Mouse (Mus musculus): Measurements from ENCODE around the gene Larp4b.

Larp4b gene

DNA sequence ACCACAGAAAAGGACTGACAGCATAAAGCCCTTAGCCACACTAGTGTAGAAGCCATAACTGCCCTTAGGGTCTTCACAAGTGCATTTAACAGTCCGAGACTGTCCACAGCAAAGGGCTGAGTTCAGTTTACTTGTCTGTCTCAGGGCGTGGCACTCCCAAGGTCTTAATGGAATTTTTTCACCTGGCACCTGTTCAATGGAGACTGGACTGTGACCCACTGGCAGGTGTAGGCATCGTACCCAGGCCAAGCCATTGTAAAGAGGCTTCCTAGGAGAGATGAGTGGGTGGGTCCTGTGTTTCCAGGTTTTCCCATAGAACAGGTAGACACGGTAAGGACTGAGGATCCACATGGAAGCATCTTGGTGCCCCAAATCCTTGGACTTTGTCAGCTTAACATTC is 84.6 kb downstream of the Larp4b start:
- no peak for DNase-seq (ENCODE audit: extremely low spot score, low spot score)

- DNase-seq (ENCODE audit: extremely low spot score, low spot score): no peak
Observed at GRCm38 (mm10) chr13:9178718-9179117, 85.0 kb downstream of the Larp4b start.

GRCm38 (mm10) chr13:9180221-9180620 is 86.5 kb downstream of the Larp4b start:
- DNase-seq (ENCODE audit: extremely low spot score, low spot score): no peak

DNA sequence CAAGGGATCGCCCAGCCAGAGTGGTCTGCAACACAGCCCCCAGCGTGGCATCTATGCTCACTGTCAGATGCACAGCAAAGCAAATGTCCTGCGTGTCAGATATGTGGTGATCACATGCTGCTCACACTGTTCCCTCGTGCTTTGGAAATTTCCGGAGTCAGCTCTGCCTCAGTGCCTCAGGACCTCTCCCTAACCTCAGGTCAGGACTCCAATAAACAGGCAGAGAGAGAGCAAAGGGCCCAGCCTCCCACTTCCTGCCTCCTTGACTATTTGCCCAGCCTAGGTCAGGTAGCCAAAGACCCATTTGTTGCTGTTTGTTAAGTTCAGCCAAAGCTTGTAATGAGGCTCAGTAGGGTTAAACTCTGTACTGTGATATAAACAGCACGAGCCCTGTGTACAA is 87.4 kb downstream of the Larp4b start:
- DNase-seq (ENCODE audit: extremely low spot score, low spot score): no peak

- DNase-seq (ENCODE audit: extremely low spot score, low spot score): peak; percentile 83
Observed at GRCm38 (mm10) chr13:9181666-9182264, 88.1 kb downstream of the Larp4b start.

DNA sequence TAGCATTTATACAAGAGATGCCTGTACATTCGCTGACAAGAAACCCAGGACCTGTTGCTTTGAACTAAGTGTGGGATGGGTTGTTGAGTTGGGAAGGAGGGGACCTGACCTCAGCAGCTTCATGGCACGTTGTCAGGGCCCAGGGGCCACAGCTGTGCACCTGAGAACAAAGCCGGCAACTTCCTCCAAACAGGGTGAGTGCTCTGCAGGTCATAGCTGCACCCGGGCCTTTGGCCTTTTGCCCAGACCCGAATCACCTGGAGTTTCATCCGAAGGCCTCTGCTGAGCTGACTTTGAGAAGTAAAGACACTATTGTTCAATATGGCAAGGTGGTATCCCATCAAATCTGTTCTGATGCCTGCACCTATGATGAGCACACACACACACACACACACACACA is 90.6 kb downstream of the Larp4b start:
- no peak for DNase-seq (ENCODE audit: extremely low spot score, low spot score)

DNA sequence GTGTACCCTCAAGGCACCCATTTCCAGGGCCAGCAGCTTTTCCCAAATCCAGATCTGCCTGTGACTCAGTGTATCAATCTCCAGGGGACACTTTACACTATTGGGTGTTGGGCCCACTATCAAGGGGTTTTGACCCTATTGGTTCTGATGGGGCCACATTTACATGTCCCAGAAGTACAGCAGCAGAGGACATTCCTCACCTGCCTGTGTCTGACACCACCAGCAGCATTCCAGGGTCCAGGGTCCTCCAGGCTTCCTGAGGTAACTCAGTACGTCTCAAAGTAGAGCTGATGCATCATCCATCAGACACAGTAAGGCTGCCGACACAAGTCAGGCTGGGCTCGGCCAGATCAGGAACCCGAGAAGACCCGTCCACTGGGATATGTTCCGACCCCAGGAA is 91.0 kb downstream of the Larp4b start:
- no peak for DNase-seq (ENCODE audit: extremely low spot score, low spot score)

DNA sequence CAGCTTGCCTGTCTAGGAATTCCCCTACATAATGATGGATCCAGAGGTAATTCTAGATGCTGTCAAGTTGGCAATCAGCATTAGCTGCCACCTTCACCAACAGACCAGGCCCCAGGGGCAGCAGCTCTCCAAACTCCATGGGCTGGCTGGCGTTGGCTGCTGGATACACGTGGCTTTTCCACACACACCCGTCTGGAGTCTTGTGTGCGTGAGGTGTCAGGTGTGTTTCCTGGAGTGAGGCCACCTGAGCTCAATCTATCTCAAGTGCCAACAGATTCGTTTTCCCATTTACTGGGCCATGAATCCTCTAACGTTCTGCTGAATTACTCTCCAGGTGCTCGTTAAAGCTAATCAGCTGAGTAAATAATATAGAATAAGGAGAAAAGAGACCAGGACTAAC is 93.5 kb downstream of the Larp4b start:
- no peak for DNase-seq (ENCODE audit: extremely low spot score, low spot score)

DNA sequence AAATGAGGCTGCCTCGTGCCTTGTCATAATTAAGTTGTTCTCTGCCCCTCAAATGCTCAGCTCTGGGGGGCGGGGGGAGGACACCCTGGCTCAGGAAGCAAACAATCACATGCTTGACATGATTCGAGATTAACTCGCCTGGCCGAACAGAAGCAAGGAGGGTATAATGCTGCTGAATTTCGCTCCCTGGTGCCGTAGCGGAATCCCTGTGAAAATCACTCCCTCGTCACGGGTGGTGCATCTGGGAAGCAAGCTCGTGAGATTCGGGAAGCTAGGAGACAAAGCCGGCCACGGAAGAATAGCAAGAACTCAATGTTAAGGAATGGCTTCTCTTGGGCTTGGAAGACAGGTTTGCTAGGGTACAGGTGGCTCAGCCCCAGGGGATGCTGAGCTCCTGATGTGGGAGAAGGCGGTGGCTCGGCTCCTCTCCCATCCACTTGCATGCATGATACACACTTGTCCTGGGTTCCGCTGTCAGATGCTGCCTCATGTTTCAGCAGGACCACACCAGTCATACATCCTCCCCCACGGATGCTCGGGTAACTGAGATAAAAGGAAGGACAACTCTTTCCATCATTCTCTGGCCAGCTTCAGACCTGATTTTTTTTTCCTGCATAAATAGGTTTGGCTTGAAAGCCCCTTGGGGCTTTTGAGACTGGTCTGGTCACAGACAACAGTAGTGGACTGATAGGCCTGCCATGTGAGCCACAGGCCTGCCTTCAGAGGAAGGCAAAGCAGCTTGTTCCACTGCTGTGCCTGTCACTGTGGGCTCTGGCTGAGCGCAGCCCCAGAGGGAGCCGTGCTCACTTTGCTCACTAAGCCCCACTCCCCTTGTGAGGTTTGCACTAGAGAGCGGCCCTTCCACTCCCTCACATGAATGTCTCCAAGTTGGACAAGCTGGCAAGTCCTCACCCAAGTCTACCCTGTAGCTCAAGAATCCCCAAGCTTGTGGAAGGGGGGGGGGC is 94.2 kb downstream of the Larp4b start:
- no peak for DNase-seq (ENCODE audit: extremely low spot score, low spot score)

DNA sequence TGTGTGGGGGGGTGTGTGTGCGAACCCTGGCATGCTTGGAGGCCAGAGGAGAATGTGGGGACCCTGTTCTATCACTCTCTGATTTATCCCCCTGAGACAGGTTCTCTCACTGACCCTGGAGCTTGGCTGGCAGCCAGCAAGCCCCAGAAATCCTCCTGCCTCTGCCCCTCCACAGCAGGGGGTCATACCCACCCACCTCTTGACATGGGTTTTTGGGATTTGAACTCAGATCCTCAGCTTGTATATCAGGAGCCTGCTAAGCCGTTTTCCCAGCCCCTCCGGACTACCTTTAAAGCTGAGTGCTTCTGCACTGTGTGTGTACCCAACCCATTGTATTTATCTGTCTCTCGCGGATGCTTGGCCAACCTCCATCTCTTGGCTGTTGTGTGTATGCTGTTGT is 95.8 kb downstream of the Larp4b start:
- no peak for DNase-seq (ENCODE audit: extremely low spot score, low spot score)

DNA sequence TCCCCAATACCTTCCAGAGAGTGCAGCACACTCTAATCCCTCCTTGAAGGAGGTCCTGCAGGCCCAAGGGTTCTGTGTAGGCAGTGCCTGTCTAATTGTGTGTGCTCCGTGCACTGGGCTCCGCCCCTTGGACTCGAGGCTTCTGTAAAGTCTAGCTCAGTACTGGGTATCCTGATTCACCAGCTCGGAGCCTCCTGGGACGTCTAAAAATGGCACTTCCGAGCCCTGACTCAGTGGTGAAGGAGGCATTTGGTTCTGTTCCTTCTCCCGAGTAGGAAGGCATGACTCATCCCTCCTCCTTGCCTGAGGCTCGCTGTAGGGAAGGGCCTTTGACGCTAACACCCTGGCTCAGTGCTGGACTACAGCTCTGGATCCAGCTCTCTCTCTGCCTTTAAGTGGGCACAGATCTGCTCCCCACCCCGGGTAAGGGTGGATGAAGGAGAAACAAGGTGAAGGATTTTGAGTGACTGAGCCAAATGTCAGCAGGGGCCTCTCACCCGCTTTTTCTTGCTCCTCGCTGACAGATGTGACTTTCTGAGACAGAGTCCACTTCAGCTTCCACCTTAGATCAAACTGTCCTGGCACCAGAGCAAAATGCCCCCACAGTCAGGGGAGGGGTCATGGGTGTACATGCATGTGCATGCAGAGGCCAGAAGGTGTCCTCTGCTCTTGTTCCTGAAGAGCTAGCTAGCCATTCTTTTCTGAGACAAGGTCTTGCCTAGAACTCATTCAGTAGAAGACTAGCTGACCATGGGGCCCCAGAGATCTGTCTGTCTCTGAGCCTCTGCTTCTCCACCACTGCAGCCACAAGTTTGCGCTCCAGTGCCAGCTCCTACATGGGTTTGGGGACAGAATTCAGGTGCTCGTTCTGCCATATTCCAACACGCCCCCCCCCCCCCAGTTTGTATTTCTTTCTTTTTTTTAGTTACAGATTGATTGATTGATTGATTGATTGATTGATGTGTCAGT is 97.8 kb downstream of the Larp4b start:
- no peak for DNase-seq (ENCODE audit: extremely low spot score, low spot score)

DNA sequence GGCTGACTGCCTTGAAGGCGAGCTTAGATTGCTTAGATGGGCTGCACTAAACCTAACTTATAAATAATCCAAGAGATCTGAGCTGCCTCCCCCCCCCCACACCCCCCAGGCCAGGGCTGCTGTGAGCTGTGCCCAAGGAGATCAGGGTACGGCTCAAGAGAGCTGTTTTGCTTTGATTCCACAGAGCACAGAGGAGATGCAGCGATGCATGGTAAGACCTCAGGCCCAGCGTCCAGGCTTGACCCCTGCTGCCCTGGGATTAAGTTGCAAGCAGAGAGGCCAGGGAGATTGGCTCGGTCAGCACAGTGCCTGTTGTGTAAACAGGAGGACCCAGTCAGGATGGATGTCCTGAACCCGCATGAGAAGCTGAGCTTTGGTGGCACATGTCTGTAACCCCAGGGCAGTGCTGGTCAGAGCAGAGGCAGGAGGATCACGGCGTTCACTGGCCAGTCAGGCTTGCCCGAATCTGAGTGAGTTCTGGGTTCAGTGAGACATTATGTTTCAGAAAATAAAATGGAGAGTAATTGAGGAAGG is 99.2 kb downstream of the Larp4b start:
- no peak for DNase-seq (ENCODE audit: extremely low spot score, low spot score)

DNA sequence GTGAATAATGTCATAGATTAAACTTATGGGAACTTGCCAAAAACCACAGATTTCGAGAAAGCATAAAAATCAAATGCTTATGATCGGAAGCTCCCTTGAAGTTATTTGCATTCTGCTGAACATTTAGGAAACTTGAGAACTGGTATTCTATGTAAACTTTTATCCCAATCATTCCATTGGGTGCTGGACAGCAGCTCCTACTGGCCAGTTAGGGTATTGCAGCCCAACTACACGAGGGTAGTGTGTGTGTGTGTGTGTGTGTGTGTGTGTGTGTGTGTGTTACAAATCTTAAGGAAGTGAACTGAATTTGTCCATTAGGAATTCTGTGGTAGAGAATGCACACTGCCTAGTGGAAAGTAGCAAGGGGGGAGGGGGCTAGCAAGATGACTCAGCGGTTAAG is 101.0 kb downstream of the Larp4b start:
- DNase-seq (ENCODE audit: extremely low spot score, low spot score): no peak

- no peak for DNase-seq (ENCODE audit: extremely low spot score, low spot score)
Observed at GRCm38 (mm10) chr13:9195565-9195964, 101.9 kb downstream of the Larp4b start.

DNA sequence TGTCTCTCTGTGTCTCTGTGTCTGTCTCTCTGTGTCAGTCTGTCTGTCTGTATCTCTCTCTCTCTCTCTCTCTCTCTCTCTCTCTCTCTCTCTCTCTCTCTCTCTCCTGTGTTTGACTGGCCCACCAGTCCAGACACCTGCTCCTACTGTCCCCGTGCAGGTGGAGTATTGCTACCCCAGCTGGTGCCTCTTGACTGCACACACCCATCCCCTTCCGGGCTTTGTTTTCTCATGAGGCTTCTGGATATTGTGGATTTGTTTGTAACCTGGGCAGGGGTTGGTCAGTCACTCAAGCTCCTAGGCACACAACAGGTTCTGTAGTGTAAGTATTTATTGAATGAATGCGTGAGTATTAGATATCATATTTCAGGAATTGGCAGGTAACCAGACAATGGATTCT is 104.4 kb downstream of the Larp4b start:
- no peak for DNase-seq (ENCODE audit: extremely low spot score, low spot score)

DNA sequence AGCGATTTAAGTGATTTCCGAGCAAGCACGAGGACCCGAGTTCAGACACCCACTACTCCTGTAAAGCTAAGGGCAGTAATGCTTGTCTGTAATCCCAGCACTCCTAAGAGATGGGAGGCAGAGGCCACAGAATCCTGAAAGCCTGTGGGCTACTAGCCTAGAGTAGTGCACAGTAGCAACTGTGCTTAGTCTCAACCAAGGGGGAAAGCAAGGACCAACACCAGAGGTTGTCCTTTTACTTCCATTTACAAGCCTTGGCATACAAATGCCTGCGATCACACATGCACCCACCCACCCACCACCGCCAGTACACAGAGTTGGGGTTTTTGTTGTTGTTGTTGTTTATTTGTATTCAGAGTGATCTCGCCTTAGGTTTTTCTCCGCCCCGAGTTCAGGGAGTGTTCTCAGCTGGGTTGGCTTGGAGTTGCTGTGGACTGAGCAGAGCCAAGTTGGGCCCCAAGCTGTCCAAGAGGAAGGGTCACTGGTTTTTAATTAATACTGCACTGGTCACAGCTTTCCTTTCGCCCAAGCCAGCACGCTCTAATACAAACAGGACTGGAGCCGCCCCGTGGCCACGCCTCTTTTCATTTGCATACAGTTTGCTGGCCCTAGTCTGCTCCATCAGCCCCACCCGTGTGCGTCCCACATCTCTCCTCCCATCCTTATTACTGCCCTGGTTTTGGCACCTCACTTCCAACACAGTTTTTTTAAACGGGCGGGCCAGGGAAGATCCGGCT is 105.2 kb downstream of the Larp4b start:
- no peak for DNase-seq (ENCODE audit: extremely low spot score, low spot score)

GRCm38 (mm10) chr13:9199465-9199844 is 105.8 kb downstream of the Larp4b start:
- DNase-seq (ENCODE audit: extremely low spot score, low spot score): no peak

DNA sequence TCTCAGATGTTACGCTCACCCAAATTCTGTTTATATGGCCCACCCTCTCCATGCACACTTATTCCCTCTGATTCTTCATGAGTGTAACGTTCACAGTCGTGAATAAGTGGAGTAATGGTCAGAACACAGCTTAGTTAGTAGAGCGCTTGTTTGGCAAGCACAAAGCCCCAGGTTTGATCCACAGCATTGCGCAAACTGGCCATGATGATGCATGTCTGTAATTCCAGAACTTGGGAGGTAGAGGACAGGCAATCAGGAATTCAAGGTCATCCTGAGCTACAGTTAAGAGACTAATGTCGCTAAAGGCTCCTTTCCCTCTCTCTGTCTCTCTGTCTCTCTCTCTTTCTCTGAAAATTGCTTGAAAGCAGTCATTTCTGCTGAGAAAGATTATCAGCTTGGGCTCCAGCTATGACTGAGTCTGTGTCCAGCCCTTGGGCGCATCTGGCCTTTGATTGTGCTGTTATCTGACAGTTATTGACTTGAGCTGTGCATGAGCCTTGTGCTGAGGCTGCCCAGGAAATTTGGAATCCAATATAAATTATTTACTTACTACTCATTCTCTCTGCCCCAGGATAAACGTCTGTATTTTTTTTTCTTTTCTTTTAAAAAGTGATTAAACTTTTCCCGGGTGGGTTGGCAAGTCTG is 129.2 kb downstream of the Larp4b start:
- no peak for DNase-seq (ENCODE audit: extremely low spot score, low spot score)
